Mouse (Mus musculus): Measurements from ENCODE around the gene Atrnl1.
"Not testable (repeated sequence)": the region's sequence is repeated elsewhere in the genome, so short reads cannot be mapped to it uniquely, and the experiment has no call there.

The Atrnl1 gene

GRCm38 (mm10) chr19:57961321-57961720, 350.5 kb downstream of the Atrnl1 start:
- DNase-seq (ENCODE audit: low spot score in 2 of 2): no peak

- no peak for DNase-seq (ENCODE audit: low spot score in 2 of 2)
Observed at GRCm38 (mm10) chr19:57961738-57962640, 351.2 kb downstream of the Atrnl1 start.

DNA sequence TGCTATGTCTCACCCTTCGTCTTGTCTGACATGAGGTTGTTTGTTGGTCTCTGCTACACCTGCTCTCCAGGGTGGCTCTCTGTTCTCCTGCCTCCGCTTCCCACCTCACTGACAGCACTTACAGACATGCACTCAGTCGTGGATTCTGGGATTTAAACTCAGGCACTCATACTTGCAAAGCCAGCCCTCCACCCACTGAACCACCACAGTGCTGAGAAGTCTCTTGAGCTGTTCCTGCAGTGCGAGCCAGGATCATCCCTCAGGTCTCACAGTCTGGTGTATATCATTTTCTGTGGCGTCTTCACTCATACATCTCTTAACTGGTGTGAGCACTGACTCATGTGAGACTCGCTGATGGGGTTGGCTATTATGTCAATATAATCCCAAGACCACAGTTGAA, 353.0 kb downstream of the Atrnl1 start:
- DNase-seq (ENCODE audit: low spot score in 2 of 2): no peak

GRCm38 (mm10) chr19:57969766-57970165, 358.9 kb downstream of the Atrnl1 start:
- DNase-seq (ENCODE audit: low spot score in 2 of 2): no peak

- no peak for DNase-seq (ENCODE audit: low spot score in 2 of 2)
Observed at GRCm38 (mm10) chr19:57970342-57970895, 359.6 kb downstream of the Atrnl1 start.

DNA sequence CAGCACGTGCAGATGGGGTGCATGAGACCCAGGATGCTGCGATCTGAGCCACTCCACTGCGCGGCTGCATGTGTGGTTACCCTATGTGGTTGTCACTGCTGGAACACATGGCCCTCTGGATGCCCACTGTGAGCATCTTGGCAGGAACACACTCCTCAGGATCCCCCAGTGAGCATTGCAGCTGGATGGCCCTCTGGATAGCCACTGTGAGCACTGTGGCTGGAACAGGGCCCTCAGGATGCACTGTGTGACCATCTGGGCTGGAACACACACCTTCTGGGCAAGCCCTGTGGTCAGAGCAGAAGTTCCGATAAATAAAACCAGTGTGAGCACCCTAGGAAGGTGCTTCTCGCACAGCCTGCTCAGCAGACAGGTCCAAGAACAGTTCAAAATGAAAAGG, 364.4 kb downstream of the Atrnl1 start:
- peak in 1 of 2 experiments; percentile 17 for DNase-seq (ENCODE audit: low spot score in 2 of 2)

- DNase-seq (ENCODE audit: low spot score in 2 of 2): no peak
Observed at GRCm38 (mm10) chr19:57985918-57986900, 375.4 kb downstream of the Atrnl1 start.

GRCm38 (mm10) chr19:57987696-57988393, 377.0 kb downstream of the Atrnl1 start:
- DNase-seq (ENCODE audit: low spot score in 2 of 2): no peak

DNA sequence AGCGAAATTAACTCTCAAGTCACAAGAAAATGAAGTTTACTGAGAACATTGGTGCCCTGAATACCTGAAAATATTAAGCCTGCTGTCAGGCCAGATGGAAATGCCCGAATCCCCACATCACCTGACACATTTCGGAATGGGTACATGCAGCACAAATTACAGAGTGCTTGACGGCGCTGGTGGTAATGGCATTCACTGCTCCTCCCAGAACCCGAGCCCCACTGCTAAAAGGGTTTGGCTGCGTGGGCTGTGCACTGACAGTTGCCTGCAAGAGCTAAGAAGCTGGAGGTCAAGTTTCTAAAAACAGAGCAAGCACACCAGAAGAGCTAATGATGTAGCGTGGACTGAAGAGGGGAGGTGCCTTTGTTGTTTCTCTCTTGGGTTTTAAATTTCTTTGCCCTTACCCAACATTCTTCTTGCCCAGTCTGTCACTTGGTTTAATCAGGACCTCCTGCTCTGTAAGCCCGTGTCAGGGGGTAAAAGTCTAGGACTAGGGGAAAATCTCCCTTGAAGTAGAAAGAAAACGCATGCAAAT, 377.8 kb downstream of the Atrnl1 start:
- DNase-seq (ENCODE audit: low spot score in 2 of 2): no peak

GRCm38 (mm10) chr19:57991099-57991760, 380.4 kb downstream of the Atrnl1 start:
- DNase-seq (ENCODE audit: low spot score in 2 of 2): no peak

DNA sequence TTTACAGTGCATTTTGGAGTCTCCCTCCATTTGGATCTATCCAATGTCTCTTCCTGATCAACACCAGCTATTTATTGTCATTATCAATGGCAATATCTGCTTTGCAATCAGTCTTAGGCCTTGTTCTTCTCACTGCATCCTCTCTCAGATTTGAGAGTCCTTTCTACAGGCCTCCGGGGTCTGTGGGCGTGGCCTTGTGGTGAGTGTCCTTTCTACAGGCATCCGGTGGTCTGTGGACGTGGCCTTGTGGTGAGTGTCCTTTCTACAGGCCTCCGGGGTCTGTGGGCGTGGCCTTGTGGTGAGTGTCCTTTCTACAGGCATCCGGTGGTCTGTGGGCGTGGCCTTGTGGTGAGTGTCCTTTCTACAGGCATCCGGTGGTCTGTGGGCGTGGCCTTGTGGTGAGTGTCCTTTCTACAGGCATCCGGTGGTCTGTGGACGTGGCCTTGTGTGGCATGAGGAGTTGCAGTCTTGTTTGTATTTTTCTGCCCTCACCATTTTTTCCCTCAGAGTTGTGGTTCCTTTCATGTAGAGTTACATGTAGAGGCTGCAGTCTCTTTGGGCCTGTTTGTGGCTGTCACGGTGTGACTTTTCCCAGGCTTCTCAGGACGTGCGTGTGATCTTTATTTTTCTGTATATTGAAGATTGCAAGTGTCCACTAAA, 383.5 kb downstream of the Atrnl1 start:
- not testable (repeated sequence) for DNase-seq (ENCODE audit: low spot score in 2 of 2)

- no peak for DNase-seq (ENCODE audit: low spot score in 2 of 2)
Observed at GRCm38 (mm10) chr19:57995015-57995414, 384.2 kb downstream of the Atrnl1 start.

GRCm38 (mm10) chr19:57997961-57998360, 387.1 kb downstream of the Atrnl1 start:
- peak; percentile 41 to 56 for DNase-seq (ENCODE audit: low spot score in 2 of 2)

DNA sequence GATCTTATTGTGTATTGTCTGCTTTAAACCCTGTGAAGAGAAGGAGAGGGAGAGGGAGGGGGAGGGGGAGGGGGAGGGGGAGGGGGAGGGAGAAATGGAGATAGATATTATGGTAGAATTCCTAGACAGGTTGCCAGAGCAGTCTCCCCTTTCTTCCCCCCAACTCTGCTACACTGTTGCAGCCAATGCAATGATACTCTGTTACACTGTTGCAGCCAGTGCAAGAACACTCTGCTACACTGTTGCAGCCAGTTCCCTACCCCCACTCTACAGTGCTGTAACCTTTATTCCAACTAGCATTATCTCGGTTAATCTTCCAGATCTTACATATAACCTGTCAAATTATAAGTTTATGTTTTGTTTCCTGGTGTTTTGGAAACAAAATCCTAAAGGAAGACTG, 400.8 kb downstream of the Atrnl1 start:
- DNase-seq (ENCODE audit: low spot score in 2 of 2): no peak

GRCm38 (mm10) chr19:58015741-58016140, 404.9 kb downstream of the Atrnl1 start:
- no peak for DNase-seq (ENCODE audit: low spot score in 2 of 2)

DNA sequence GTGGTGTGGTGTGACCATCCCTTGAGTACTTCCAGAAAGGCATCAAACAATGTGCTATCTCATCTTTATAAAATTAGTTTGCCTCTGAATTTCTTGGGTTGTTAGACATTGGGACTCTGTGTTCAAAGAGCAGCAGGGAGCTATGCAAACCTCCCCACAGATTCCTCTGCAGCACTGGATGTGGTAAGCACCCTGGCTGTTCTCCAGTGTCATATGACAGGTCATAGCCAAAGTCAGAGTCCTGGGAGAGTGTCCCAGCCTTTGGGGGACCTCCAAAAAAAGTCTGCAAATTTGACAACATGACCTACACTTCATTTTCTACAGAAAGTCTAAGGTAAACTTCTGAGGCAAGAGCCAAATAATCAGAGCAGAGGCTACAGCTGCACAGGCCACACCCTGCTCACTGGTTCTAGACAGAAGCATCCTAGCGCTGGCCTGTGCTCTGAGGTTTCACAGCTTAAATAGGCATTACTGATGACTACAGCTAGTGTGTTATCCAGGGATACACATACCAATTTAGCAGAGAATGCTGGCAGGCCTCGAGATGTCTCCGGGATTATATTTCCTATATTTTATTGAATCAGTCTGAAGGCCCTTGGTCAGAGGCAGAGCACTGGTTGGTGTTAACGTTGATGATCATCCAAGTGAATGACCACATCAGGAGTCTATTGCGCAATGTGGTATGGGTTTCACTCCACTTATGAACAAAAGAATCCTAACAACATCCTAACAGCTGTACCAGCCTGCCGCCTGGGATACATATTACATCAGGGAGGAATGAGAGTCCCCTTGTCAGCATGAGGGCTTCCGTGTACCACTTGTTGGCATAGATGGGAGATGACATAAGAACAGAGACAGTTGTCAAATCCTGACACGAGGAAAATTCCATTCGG, 406.0 kb downstream of the Atrnl1 start:
- DNase-seq (ENCODE audit: low spot score in 2 of 2): no peak

DNA sequence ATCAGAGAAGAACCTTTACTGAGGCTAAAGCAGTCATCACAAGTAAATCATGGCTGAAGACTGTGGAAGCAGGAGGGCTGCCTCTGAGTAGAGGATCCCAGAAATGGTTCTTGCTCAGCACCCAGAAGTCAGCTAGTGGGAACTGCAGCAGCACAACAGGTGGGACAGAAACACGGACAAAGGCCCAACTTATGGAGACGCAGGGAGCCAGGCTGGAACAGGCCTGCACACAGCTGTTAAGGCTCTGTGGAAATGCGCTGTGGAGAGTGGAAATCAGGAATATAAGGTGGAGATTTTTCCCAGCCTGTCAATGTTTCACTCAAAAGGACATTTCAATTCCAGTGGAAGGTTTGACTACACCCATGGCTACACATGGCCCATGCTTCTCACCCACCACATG, 406.6 kb downstream of the Atrnl1 start:
- no peak for DNase-seq (ENCODE audit: low spot score in 2 of 2)

- no peak for DNase-seq (ENCODE audit: low spot score in 2 of 2)
Observed at GRCm38 (mm10) chr19:58018698-58019097, 407.9 kb downstream of the Atrnl1 start.

Measured in cerebellum, postnatal 4 days (tissue).